Mouse (Mus musculus): ENCODE data around the gene Cdon.
A peak's percentile ranks its signal among the peaks of the same experiment; 100 is the strongest.
"Not testable (repeated sequence)": the region's sequence is repeated elsewhere in the genome, so short reads cannot be mapped to it uniquely, and the experiment has no call there.

The Cdon gene

GRCm38 (mm10) chr9:35420805-35421719 lies at the start of gene Cdon:
Cdon (plus strand) TSS chr9:35421128.
- DNase-seq, result peak; percentile 84 to 89

DNA sequence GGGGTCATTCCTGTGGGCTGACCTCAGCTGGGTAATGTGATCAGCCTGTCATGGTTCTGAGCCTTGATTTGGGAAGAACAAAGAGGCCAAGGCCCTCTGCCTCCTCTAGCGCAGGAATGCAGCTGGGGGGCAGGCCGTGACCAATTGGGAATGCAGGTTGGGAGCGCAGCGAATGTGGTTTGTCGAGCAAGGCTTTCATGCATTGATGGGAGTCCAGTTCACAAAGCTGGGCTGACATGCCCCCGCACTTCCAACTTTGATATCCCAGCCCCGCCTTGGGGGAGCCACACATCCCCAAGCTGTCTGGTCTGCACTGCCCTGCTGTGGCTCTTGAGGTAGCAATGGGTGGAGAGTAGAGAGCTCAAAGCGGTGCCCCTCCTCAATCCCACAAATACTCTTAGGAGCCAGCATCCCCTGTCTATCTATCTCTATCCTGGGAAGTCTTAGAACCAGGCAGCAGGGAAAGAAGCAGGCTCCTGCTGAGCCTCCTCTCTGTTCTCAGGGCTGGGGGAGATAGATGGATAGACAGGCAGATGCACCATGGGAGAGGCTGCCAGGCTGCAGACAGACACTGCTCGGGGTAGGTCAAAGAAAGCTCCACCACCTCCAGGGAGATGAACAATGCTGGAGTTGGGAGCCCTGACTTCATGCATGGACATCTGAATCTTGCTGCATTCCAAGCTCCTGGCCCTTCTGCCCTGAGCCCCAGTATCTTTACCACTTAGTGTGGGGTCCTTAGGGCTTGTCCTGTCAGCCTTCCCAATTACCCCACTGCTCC lies 48.4 kb upstream of the Cdon start:
- no peak for DNase-seq

DNA sequence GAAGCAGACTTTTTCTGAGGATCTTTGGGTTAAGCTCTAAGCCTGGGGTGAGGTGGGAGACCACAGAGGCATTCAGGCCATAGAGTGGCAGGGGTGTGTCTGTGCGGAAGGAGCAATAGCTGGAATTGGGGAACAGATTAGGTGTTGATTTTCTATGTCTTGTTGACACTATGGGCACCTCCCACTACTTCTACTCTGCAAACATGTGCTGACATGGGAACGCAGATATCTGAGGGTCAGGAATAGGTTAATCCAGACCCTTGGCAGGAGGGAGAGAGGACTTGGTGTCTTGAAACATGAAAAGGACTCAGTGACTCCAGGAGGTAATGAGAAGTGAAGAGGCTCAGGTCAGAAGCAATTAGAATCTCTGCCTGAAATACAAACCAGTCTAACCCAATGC lies 43.0 kb upstream of the Cdon start:
- DNase-seq, result no peak

DNA sequence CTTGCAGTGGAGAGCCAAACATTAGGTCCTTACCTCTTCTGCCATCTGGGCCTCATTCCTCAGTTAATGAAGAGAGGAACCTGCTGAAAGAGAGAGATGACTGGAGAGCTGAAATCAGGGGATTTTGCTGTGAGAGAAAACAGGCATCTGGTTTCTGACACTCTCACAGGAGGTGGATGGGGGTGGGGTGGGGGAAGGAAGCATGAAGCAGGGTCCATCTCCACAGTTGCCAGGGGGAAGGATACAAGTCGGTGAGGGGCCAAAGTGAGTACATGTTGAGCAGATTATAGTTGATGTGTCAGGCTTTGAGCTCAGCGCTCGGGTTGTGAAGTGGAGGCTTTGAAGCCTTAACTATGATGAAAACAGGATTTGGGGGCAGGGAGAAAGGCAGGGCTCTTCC lies 41.9 kb upstream of the Cdon start:
- no peak for DNase-seq

GRCm38 (mm10) chr9:35399896-35400295 lies 21.0 kb upstream of the Cdon start:
- DNase-seq, result no peak

- no peak for DNase-seq
These were observed 20.5 kb upstream of the Cdon start for GRCm38 (mm10) chr9:35400398-35400797.

GRCm38 (mm10) chr9:35400831-35401230 lies 20.1 kb upstream of the Cdon start:
- DNase-seq, result no peak

DNA sequence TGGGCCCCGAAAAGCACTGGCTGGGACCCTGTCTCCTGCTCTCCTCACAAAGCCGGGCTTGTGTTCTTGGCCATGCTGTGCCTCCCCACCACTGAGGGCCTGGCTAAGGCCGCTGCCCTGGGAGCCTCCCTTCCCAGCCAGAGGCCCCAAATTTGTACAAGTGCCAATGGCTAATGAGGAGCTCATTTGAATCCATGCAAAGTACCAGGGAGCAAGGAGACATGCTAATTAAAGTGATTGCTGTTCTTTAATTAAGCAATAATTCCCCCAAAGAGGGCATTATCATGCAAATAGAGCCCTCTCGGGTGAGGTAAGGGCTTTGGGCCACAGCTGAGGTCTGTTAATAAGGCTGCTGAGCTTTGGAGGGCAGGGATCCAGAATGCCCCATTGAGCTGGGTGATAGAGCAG lies 18.3 kb upstream of the Cdon start:
- no peak for DNase-seq

GRCm38 (mm10) chr9:35403490-35403889 lies 17.4 kb upstream of the Cdon start:
- DNase-seq, result no peak

GRCm38 (mm10) chr9:35405038-35405905 lies 15.7 kb upstream of the Cdon start:
- no peak for DNase-seq

DNA sequence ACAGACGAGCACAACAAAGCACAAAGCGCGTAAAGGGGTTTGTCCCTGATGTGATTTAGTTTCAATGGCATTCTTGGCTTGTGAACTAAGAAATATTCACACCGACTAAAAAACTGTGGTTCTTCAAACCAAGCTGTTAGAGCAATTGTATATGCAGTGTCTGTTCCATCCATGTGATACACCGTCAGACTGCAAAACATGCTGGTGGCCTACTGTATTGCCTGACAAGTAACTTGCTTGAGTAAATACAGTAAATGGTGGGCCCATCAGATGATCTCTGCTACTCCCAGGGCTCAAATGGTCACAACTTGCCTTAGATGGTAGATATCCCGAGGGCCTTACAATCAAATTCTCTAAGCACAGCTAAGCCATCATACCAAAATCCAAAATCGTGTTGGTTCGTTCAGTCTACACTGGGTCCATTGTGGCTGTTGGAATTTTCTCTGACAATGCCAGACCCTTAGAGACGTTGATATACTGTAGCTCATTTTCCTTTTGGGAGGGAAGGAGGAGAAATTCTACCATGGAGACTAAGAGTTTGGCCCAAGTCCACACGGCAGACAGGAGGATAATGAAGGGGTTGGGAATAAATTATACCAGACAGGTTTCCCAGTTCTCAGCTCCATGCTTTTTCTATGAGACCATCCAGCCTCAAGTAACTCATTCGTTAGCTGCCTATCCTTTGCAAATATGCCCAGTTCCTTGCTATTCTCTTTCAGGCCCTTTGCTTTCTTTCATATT lies 9.5 kb upstream of the Cdon start:
- no peak for DNase-seq

- DNase-seq, result no peak
These were observed 9.0 kb upstream of the Cdon start for GRCm38 (mm10) chr9:35411975-35412374.

DNA sequence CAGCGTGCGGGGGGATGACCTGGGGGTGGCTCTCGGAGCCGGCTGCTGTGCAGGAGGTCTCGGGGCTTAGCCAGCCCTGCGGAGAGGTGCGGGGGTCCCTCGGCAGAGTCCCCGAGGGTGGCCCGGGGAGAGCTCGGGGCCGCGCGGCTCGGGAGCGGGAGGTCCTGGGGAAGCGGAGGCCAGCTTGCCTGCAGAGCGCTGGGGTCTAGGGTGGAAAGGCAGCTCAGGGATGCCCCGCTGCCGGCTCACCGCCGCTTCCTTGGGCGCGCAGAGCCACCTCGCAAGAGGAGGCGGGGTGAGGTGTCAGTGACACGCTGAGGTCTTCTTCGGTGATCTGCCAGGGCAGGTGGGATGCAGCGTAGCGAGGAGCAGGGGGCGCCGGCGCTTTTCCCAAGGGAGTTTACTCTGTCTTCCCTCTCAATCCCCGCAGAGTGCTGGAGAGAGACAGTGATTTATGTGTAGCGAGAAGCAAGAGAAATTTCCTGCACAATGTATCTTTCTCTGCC lies 855 bp downstream of the Cdon start:
- DNase-seq, result peak; percentile 49 to 54

- DNase-seq, result peak in 1 of 2 experiments; percentile 25
These were observed 1.5 kb downstream of the Cdon start for GRCm38 (mm10) chr9:35422405-35422941.

DNA sequence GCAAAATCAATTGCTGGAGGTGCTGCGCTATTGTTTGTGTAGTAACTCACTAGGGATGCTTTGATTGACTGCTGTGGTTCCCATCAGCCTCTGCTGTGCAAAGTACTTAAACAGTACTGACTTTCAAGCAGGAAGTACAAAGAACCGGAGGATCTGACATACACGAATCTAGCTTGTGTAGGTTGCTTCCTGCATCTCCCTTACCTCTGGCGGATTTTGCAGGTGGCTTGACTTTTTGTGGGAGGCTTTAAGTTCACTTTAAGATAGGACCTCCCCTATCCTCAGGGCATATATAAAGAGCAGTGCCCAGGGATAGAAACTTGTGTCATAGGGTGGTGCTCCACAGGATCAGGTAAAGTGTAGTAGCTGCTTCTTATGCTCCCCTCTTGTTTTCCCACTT lies 2.3 kb downstream of the Cdon start:
- DNase-seq, result no peak

DNA sequence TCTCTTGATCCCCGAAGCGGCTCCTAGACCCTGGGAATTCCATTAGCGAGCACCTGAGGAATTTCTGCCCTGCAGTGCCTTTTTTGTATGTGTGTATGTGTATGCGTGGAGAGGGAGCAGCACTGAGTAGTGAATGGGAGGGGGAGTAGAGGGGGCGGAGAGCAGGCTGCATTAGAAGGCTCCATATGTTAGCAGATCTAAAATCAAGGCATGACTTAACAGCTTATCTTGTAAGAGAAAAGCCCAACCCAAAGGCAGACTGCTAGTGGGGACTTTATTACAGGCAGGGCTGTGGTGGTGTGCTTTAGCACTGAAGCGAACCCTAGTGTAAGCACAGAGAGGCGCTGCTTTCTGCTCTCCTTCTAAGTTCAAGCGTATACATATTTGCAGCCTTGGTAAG lies 3.7 kb downstream of the Cdon start:
- DNase-seq, result peak in 1 of 2 experiments; percentile 34

- DNase-seq, result no peak
These were observed 9.5 kb downstream of the Cdon start for GRCm38 (mm10) chr9:35430476-35430875.

DNA sequence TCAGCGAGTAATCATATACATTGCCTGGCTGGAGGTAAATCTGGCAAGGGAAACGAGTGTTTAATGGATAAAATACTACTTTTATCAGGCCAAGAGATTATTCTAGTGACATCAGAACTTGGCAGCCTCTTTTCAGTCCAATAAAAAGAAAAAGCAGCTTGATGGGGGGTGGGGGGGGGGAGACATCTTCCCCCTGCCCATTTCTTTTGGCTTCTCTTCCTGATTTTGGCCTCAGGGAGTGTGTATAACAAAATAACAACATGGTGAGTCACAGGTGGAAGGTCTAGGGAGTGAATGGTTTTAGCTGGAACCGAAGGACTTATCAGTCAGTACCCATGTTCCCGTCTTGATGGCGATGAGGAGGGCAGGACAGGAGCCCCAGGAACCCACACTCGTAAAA lies 10.5 kb downstream of the Cdon start:
- no peak for DNase-seq

GRCm38 (mm10) chr9:35432717-35433297 lies 11.9 kb downstream of the Cdon start:
- DNase-seq, result not testable (repeated sequence)

GRCm38 (mm10) chr9:35434340-35434739 lies 13.4 kb downstream of the Cdon start:
- no peak for DNase-seq

- no peak for DNase-seq
These were observed 14.6 kb downstream of the Cdon start for GRCm38 (mm10) chr9:35435565-35435964.
